Mouse (Mus musculus) liver, embryonic 11.5 days (tissue): ENCODE measurements around the gene B3galt2. TPM values are rescaled to one million over a fixed set of nuclear protein-coding genes. Genes with fewer than 3 reads are reported as not detected.
"Not testable (repeated sequence)": the region's sequence is repeated elsewhere in the genome, so short reads cannot be mapped to it uniquely, and the experiment has no call there.

Experiments used
- ATAC-seq: fragments of 200-750 bp; cut with Nextera tagmentation; replicated peaks from 2 replicates; pipeline ENCODE4 v1.8.0; 2017; ENCODE audit warnings: moderate number of reproducible peaks, mild to moderate bottlenecking, moderate TSS enrichment, moderate library complexity; ENCODE audit not compliant: low FRiP score
- DNase-seq: peaks from one replicate; pipeline ENCODE4 v3.0.0-alpha.2; 2017; ENCODE audit warnings: low spot score
- H3K27ac ChIP-seq: fragments of 300-500 bp; sonication (generic); 2 replicates; pipeline ENCODE4 v1.5.1; 2014; ENCODE audit warnings: mild to moderate bottlenecking, low read depth, low read length, control low read depth
- H3K27me3 ChIP-seq: fragments of 300-500 bp; sonication (generic); replicated peaks from 2 replicates; pipeline ENCODE4 v1.6.1; 2014; ENCODE audit warnings: low read length, mixed read lengths; ENCODE audit not compliant: control insufficient read depth, insufficient read depth
- H3K36me3 ChIP-seq: fragments of 300-500 bp; sonication (generic); 2 replicates; pipeline ENCODE4 v1.6.1; 2014; ENCODE audit warnings: mild to moderate bottlenecking, low read length, moderate library complexity, mixed read lengths; ENCODE audit not compliant: control insufficient read depth, insufficient read depth
- H3K4me1 ChIP-seq: fragments of 300-500 bp; sonication (generic); replicated peaks from 2 replicates; pipeline ENCODE4 v1.6.1; 2014; ENCODE audit warnings: low read length, mixed read lengths; ENCODE audit not compliant: control insufficient read depth, insufficient read depth
- H3K4me2 ChIP-seq: fragments of 300-500 bp; sonication (generic); 2 replicates; pipeline ENCODE4 v1.6.1; 2014; ENCODE audit warnings: mild to moderate bottlenecking, control low read depth, moderate library complexity
- H3K4me3 ChIP-seq: fragments of 300-500 bp; sonication (generic); 2 replicates; pipeline ENCODE4 v1.5.1; 2014; ENCODE audit warnings: low read depth, low read length, control low read depth
- H3K9ac ChIP-seq: fragments of 300-500 bp; sonication (generic); 2 replicates; pipeline ENCODE4 v1.6.1; 2014; ENCODE audit warnings: low read depth, low read length, control low read depth
- H3K9me3 ChIP-seq: fragments of 300-500 bp; sonication (generic); 2 replicates; pipeline ENCODE4 v1.6.1; 2016; ENCODE audit warnings: low read length, inconsistent platforms, mixed read lengths; ENCODE audit not compliant: control insufficient read depth
- WGBS: fragments of 180-500 bp; shearing (Covaris S2); extraction: QIAGEN DNeasy Blood & Tissue Kit; methylation state at CpG from one replicate; pipeline ENCODE4 v1.1.7; 2014; 5-methylcytosine and 5-hydroxymethylcytosine counted together
- polyA plus RNA-seq: library from polyadenylated mRNA; unstranded; fragments of >200 nt; fragmentation: Nextera tagmentation; extraction: Ambion mirVana; gene quantifications from 2 replicates; pipeline ENCODE4 v1.2.1, GENCODE M21; 2014

The B3galt2 gene
- polyA plus RNA-seq, 1 experiment from 2014 or later: 0.41 TPM

- no peak for ATAC-seq
- H3K4me2 ChIP-seq: no peak overlapping the region
- no peaks in the 10 kb centered on the region for H3K27me3 ChIP-seq
- H3K4me3 ChIP-seq: no peak overlapping the region
- 84% methylated on average over 2 of the region's 2 CpGs for WGBS
- H3K4me1 ChIP-seq: no peaks in the 10 kb centered on the region
- no peaks in the 10 kb centered on the region for H3K9me3 ChIP-seq
- H3K36me3 ChIP-seq: no peaks in the 10 kb centered on the region
- H3K9ac ChIP-seq: no peak overlapping the region
- H3K27ac ChIP-seq: no peak overlapping the region
- DNase-seq: no peak
These were observed 7.4 kb upstream of the B3galt2 start for GRCm38 (mm10) chr1:143632854-143633587.

GRCm38 (mm10) chr1:143644221-143644620, 3.8 kb downstream of the B3galt2 start:
- peak; percentile 53; the same call in 1 of the 2 replicates for ATAC-seq
- H3K4me1 ChIP-seq: no peaks in the 10 kb centered on the region

GRCm38 (mm10) chr1:143645386-143645785, 4.9 kb downstream of the B3galt2 start:
- Histone ChIP-seq H3K4me1 (no peaks in the 10 kb centered on the region), H3K36me3 (peaks cover 2% of the 10 kb centered on the region), H3K9me3 (no peaks in the 10 kb centered on the region), H3K9ac (no peak overlapping the region), H3K4me3 (no peak overlapping the region), H3K27ac (no peak overlapping the region), H3K4me2 (no peak overlapping the region), H3K27me3 (no peaks in the 10 kb centered on the region)
- whole genome bisulfite sequencing: 80% methylated on average over 4 of the region's 4 CpGs
- DNase-seq (no peak), ATAC-seq (no peak)

More at GRCm38 (mm10) chr1:143644221-143644620, 3.8 kb downstream of the B3galt2 start:
- 97% methylated on average over 2 of the region's 2 CpGs for WGBS
- no peaks in the 10 kb centered on the region for H3K9me3 ChIP-seq
- no peak overlapping the region for H3K27ac ChIP-seq
- no peaks in the 10 kb centered on the region for H3K27me3 ChIP-seq
- DNase-seq: no peak
- no peaks in the 10 kb centered on the region for H3K36me3 ChIP-seq
- H3K4me2 ChIP-seq: no peak overlapping the region
- H3K4me3 ChIP-seq: no peak overlapping the region
- no peak overlapping the region for H3K9ac ChIP-seq

- Histone ChIP-seq H3K9me3 (no peaks in the 10 kb centered on the region), H3K36me3 (peaks cover 3% of the 10 kb centered on the region), H3K4me3 (no peak overlapping the region), H3K9ac (no peak overlapping the region), H3K4me2 (no peak overlapping the region), H3K4me1 (no peaks in the 10 kb centered on the region), H3K27me3 (no peaks in the 10 kb centered on the region), H3K27ac (no peak overlapping the region)
- no peak for DNase-seq
- ATAC-seq: no peak
- WGBS: 89% methylated on average over 4 of the region's 4 CpGs
These were observed 5.8 kb downstream of the B3galt2 start for GRCm38 (mm10) chr1:143646219-143646618.

- no peak overlapping the region for H3K27ac ChIP-seq
- peaks cover 5% of the 10 kb centered on the region for H3K36me3 ChIP-seq
- H3K4me2 ChIP-seq: no peak overlapping the region
- H3K4me1 ChIP-seq: no peaks in the 10 kb centered on the region
- DNase-seq: no peak
- H3K9me3 ChIP-seq: no peaks in the 10 kb centered on the region
- H3K9ac ChIP-seq: no peak overlapping the region
- no peak overlapping the region for H3K4me3 ChIP-seq
- WGBS: 92% methylated on average over 2 of the region's 2 CpGs
- ATAC-seq: no peak
- no peaks in the 10 kb centered on the region for H3K27me3 ChIP-seq
These were observed 9.9 kb downstream of the B3galt2 start for GRCm38 (mm10) chr1:143650317-143650716.

- 89% methylated on average over 3 of the region's 3 CpGs for WGBS
- Histone ChIP-seq H3K27ac (no peak overlapping the region), H3K9ac (no peak overlapping the region), H3K4me1 (no peaks in the 10 kb centered on the region), H3K27me3 (no peaks in the 10 kb centered on the region), H3K9me3 (no peaks in the 10 kb centered on the region), H3K36me3 (peaks cover 5% of the 10 kb centered on the region), H3K4me3 (no peak overlapping the region), H3K4me2 (no peak overlapping the region)
- DNase-seq (no peak), ATAC-seq (no peak)
These were observed 13.2 kb downstream of the B3galt2 start for GRCm38 (mm10) chr1:143653646-143654045.

- no peak overlapping the region for H3K4me2 ChIP-seq
- peaks cover 5% of the 10 kb centered on the region; the same call in 1 of the 2 replicates for H3K36me3 ChIP-seq
- H3K27me3 ChIP-seq: no peaks in the 10 kb centered on the region
- no peak overlapping the region for H3K27ac ChIP-seq
- DNase-seq (no peak), ATAC-seq (no peak)
- H3K9me3 ChIP-seq: no peaks in the 10 kb centered on the region
- WGBS: 88% methylated on average over 2 of the region's 2 CpGs
- no peak overlapping the region for H3K9ac ChIP-seq
- no peak overlapping the region for H3K4me3 ChIP-seq
- no peaks in the 10 kb centered on the region for H3K4me1 ChIP-seq
These were observed 22.7 kb downstream of the B3galt2 start for GRCm38 (mm10) chr1:143663197-143663596.

- H3K4me3 ChIP-seq, H3K4me1 ChIP-seq, H3K36me3 ChIP-seq, H3K9ac ChIP-seq, H3K27me3 ChIP-seq, H3K9me3 ChIP-seq, DNase-seq, ATAC-seq, H3K27ac ChIP-seq, H3K4me2 ChIP-seq: not testable (repeated sequence)
- 92% methylated on average over 4 of the region's 4 CpGs for WGBS
These were observed 24.3 kb downstream of the B3galt2 start for GRCm38 (mm10) chr1:143664786-143665185.

- 94% methylated on average over 4 of the region's 4 CpGs for WGBS
- no peak overlapping the region for H3K4me2 ChIP-seq
- no peaks in the 10 kb centered on the region for H3K9me3 ChIP-seq
- H3K4me3 ChIP-seq: no peak overlapping the region
- H3K27me3 ChIP-seq: no peaks in the 10 kb centered on the region
- ATAC-seq (no peak), DNase-seq (no peak)
- peaks cover 6% of the 10 kb centered on the region; the same call in 1 of the 2 replicates for H3K36me3 ChIP-seq
- H3K9ac ChIP-seq: no peak overlapping the region
- H3K27ac ChIP-seq: no peak overlapping the region
- H3K4me1 ChIP-seq: no peaks in the 10 kb centered on the region
These were observed 35.4 kb downstream of the B3galt2 start for GRCm38 (mm10) chr1:143675734-143676361.
